Comparison of ENCODE assay signal across 7 mouse cellular contexts in the genomic region with DNA sequence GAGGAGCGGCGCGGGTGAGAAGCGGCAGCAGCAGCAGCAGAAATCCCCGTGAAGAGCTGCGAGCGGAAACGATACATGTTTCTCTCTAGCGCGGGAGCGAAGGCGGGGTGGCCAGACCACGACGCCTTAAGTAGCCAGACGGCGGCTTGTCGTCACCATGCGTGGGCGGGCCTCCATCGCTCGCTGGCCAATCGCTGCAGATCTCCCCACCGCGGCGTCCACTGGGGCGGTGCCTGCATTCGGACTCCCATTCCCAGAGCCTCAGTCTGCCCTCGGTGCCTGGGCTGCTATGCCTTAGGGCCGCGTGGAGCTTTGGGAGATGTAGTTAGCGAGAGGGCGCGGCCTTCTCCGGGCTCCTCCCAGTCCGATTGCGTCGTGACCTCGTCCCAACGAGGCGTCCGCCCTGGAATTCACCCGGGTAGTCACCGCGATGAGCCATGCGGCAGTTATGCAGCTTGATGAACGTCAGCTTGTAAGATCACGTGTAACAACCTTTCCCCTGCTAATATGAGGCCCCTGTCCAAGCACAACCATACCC. TPM values are rescaled to one million over a fixed set of nuclear protein-coding genes. Genes with fewer than 3 reads are reported as not detected.
A peak's percentile ranks its signal among the peaks of the same experiment; 100 is the strongest.
DNase-seq lines count a peak whose midpoint lies in the region; ATAC-seq lines count a peak whose summit lies in the region.

No protein-coding gene starts in this region.

- peak; percentile 99 for ATAC-seq in embryonic facial prominence, embryonic 11.5 days (replicated peaks; ENCODE audit: insufficient number of reproducible peaks, low FRiP score, low TSS enrichment, low read depth)
- ATAC-seq in limb, embryonic 11.5 days (ENCODE audit: insufficient number of reproducible peaks, low FRiP score, low TSS enrichment, low read depth) = peak; percentile 99
- peak; percentile 98 for ATAC-seq in midbrain, embryonic 14.5 days (ENCODE audit: low FRiP score, low TSS enrichment)

- under 1% methylated on average over 47 of the region's 47 CpGs for WGBS in embryonic facial prominence, embryonic 11.5 days
- 0% methylated on average over 47 of the region's 47 CpGs for WGBS in limb, embryonic 11.5 days
- WGBS in midbrain, embryonic 14.5 days = under 1% methylated on average over 47 of the region's 47 CpGs

- DNase-seq in adrenal gland, postnatal 14 days = peak; percentile 99
- peak; percentile 99 for DNase-seq in embryonic facial prominence, embryonic 11.5 days (ENCODE audit: low spot score)
- peak; percentile 100 for DNase-seq in heart, adult 11 months
- DNase-seq in kidney, adult 18-20 months = peak; percentile 98
- peak; percentile 99 for DNase-seq in limb, embryonic 11.5 days (ENCODE audit: low spot score)
- peak; percentile 99 for DNase-seq in midbrain, embryonic 14.5 days
- DNase-seq in spleen, adult 18-20 months = peak; percentile 97 to 98

- no peaks in the 10 kb centered on the region for H3K36me3 ChIP-seq in embryonic facial prominence, embryonic 11.5 days (replicated peaks; ENCODE audit: control insufficient read depth, insufficient read depth, low read depth, low read length)
- H3K36me3 ChIP-seq in limb, embryonic 11.5 days (ENCODE audit: control insufficient read depth, insufficient read depth, low read length) = no peaks in the 10 kb centered on the region
- no peaks in the 10 kb centered on the region for H3K36me3 ChIP-seq in midbrain, embryonic 14.5 days (ENCODE audit: control insufficient read depth, insufficient read depth, low read length)

- peak overlapping the region; percentile 89 for H3K27ac ChIP-seq in embryonic facial prominence, embryonic 11.5 days (replicated peaks; ENCODE audit: low read depth, low read length)
- peak overlapping the region; percentile 83 for H3K27ac ChIP-seq in limb, embryonic 11.5 days (replicated peaks; ENCODE audit: low read depth, low read length)
- H3K27ac ChIP-seq in midbrain, embryonic 14.5 days (replicated peaks; ENCODE audit: low read depth, low read length) = peak overlapping the region; percentile 96

- no peaks in the 10 kb centered on the region for H3K27me3 ChIP-seq in embryonic facial prominence, embryonic 11.5 days (ENCODE audit: control insufficient read depth, insufficient read depth, low read length)
- H3K27me3 ChIP-seq in limb, embryonic 11.5 days (ENCODE audit: control insufficient read depth, insufficient read depth, low read length) = no peaks in the 10 kb centered on the region
- H3K27me3 ChIP-seq in midbrain, embryonic 14.5 days (ENCODE audit: control insufficient read depth, insufficient read depth, low read length) = no peaks in the 10 kb centered on the region

- H3K9me3 ChIP-seq in embryonic facial prominence, embryonic 11.5 days (replicated peaks; ENCODE audit: control insufficient read depth, low read length) = no peaks in the 10 kb centered on the region
- H3K9me3 ChIP-seq in limb, embryonic 11.5 days (ENCODE audit: control insufficient read depth, low read length) = no peaks in the 10 kb centered on the region
- no peaks in the 10 kb centered on the region for H3K9me3 ChIP-seq in midbrain, embryonic 14.5 days (ENCODE audit: control insufficient read depth, low read length)

- H3K4me2 ChIP-seq in embryonic facial prominence, embryonic 11.5 days (ENCODE audit: low read depth, low read length) = peak overlapping the region; percentile 62
- H3K4me2 ChIP-seq in limb, embryonic 11.5 days (ENCODE audit: low read depth, severe bottlenecking) = peak overlapping the region; percentile 68
- H3K4me2 ChIP-seq in midbrain, embryonic 14.5 days (ENCODE audit: low read length) = peak overlapping the region; percentile 71

- no peaks in the 10 kb centered on the region for H3K4me1 ChIP-seq in embryonic facial prominence, embryonic 11.5 days (ENCODE audit: control insufficient read depth, insufficient read depth, low read length)
- peaks cover 8% of the 10 kb centered on the region; the same call in 1 of the 2 replicates for H3K4me1 ChIP-seq in limb, embryonic 11.5 days (ENCODE audit: control insufficient read depth, insufficient read depth, low read length)
- H3K4me1 ChIP-seq in midbrain, embryonic 14.5 days (ENCODE audit: control insufficient read depth, insufficient read depth, low read length) = peaks cover 26% of the 10 kb centered on the region

- H3K9ac ChIP-seq in embryonic facial prominence, embryonic 11.5 days (replicated peaks; ENCODE audit: low read length) = peak overlapping the region; percentile 93
- peak overlapping the region; percentile 89 for H3K9ac ChIP-seq in limb, embryonic 11.5 days (ENCODE audit: low read length)
- H3K9ac ChIP-seq in midbrain, embryonic 14.5 days (replicated peaks; ENCODE audit: low read length) = peak overlapping the region; percentile 88

- H3K4me3 ChIP-seq in embryonic facial prominence, embryonic 11.5 days (ENCODE audit: low read depth, low read length) = peak overlapping the region; percentile 96
- peak overlapping the region; percentile 94 for H3K4me3 ChIP-seq in limb, embryonic 11.5 days (ENCODE audit: low read depth, low read length)
- H3K4me3 ChIP-seq in midbrain, embryonic 14.5 days (replicated peaks; ENCODE audit: low read depth, low read length) = peak overlapping the region; percentile 100

RNA-seq across cellular contexts. Expression of gene Lsmem1, which starts 23.9 kb away (rescaled TPM):
- 0.26 TPM in 1 of 2 replicates, not detected in the other for total RNA-seq in adrenal gland, postnatal 14 days (2021)
- 0.17 and 0.20 TPM in 2 replicates for polyA plus RNA-seq in embryonic facial prominence, embryonic 11.5 days (2014; fragmentation: Nextera tagmentation; extraction: Ambion mirVana)
- polyA plus RNA-seq in limb, embryonic 11.5 days (2014; fragmentation: Nextera tagmentation; extraction: Ambion mirVana) = not detected in 2 replicates
- polyA plus RNA-seq in midbrain, embryonic 14.5 days (2014; fragmentation: Nextera tagmentation; extraction: Ambion mirVana) = not detected in 2 replicates

RNA-seq across cellular contexts. Expression of gene Ifrd1, which starts 25.2 kb away (rescaled TPM):
- total RNA-seq in adrenal gland, postnatal 14 days (2021) = 155 and 156 TPM in 2 replicates
- polyA plus RNA-seq in embryonic facial prominence, embryonic 11.5 days (2014; fragmentation: Nextera tagmentation; extraction: Ambion mirVana) = 153 and 169 TPM in 2 replicates
- 135 and 137 TPM in 2 replicates for polyA plus RNA-seq in limb, embryonic 11.5 days (2014; fragmentation: Nextera tagmentation; extraction: Ambion mirVana)
- polyA plus RNA-seq in midbrain, embryonic 14.5 days (2014; fragmentation: Nextera tagmentation; extraction: Ambion mirVana) = 186 and 201 TPM in 2 replicates

Comparison
In these comparisons a context has a peak if more than half of its experiments do, and no peak if none do; other contexts are left out.
1. Peak in every context shown above with its lines: DNase-seq, ATAC-seq, H3K4me3 ChIP-seq and H3K27ac ChIP-seq.